Mouse (Mus musculus) lung, postnatal 25 days (tissue): ENCODE measurements around the gene Olfr1282.
"Not testable (repeated sequence)": the region's sequence is repeated elsewhere in the genome, so short reads cannot be mapped to it uniquely, and the experiment has no call there.

Experiments
- DNase-seq: peaks from one replicate; pipeline ENCODE4 v3.0.0; 2022; ENCODE audit warnings: low spot score

Olfr1282 gene

GRCm38 (mm10) chr2:111335976-111336375 lies at the start of gene Olfr1282:
Olfr1282 (minus strand) TSS chr2:111336076.
- DNase-seq, result no peak

- no peak for DNase-seq
Measured at GRCm38 (mm10) chr2:111375222-111375621, 39.3 kb upstream of the Olfr1282 start, which contains the start of gene Olfr1284. Olfr1284 (plus strand) TSS chr2:111375522.

GRCm38 (mm10) chr2:111366490-111366889 lies 30.6 kb upstream of the Olfr1282 start, which contains the start of gene Olfr1283:
Olfr1283 (plus strand) TSS chr2:111366790.
- no peak for DNase-seq

GRCm38 (mm10) chr2:111333721-111334120 lies 2.2 kb downstream of the Olfr1282 start:
- not testable (repeated sequence) for DNase-seq

- DNase-seq, result no peak
Measured at GRCm38 (mm10) chr2:111326220-111326619, 9.7 kb downstream of the Olfr1282 start, which contains the start of gene Olfr1281. Olfr1281 (plus strand) TSS chr2:111326520.

- DNase-seq, result no peak
Measured at GRCm38 (mm10) chr2:111313717-111314116, 22.2 kb downstream of the Olfr1282 start, which contains the start of gene Olfr1280. Olfr1280 (plus strand) TSS chr2:111314017.

- DNase-seq, result no peak
Measured at GRCm38 (mm10) chr2:111300374-111300773, 35.5 kb downstream of the Olfr1282 start, which contains the start of gene Olfr1279. Olfr1279 (plus strand) TSS chr2:111300635.

GRCm38 (mm10) chr2:111298541-111298940 lies 37.3 kb downstream of the Olfr1282 start:
- DNase-seq, result no peak

- DNase-seq, result no peak
Measured at GRCm38 (mm10) chr2:111289836-111290235, 46.0 kb downstream of the Olfr1282 start, which contains the start of gene Olfr1278. Olfr1278 (plus strand) TSS chr2:111290136.
